Mouse (Mus musculus) skeletal muscle tissue, adult 2 months (tissue): ENCODE results near the gene Dimt1.
"Not testable (repeated sequence)": the region's sequence is repeated elsewhere in the genome, so short reads cannot be mapped to it uniquely, and the experiment has no call there.

Experiments used
- DNase-seq: peaks from one replicate; pipeline ENCODE4 v3.0.0-alpha.2; 2012; ENCODE audit warnings: low read depth, low spot score

Dimt1 gene

GRCm38 (mm10) chr13:106946594-106947540 lies at the start of gene Dimt1:
Gene Dimt1 (plus strand): TSS chr13:106947127.
- peak; percentile 87 for DNase-seq

GRCm38 (mm10) chr13:106904637-106905036 lies 42.3 kb upstream of the Dimt1 start:
- no peak for DNase-seq

DNA sequence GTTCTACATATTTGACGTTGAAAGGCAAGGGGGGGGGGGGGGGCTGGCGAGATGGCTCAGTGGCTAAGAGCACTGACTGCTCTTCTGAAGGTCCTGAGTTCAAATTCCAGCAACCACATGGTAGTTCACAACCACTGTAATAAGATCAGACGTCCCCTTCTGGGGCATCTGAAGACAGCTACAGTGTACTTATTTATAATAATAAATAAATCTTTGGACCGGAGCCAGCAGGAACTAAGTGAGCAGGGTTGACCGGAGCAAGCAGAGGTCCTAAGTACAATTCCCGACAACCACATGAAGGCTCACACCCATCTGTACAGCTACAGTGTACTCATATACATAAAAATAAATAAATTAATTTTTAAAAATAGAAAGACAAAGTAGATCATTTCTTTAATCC lies 41.8 kb upstream of the Dimt1 start:
- not testable (repeated sequence) for DNase-seq

DNA sequence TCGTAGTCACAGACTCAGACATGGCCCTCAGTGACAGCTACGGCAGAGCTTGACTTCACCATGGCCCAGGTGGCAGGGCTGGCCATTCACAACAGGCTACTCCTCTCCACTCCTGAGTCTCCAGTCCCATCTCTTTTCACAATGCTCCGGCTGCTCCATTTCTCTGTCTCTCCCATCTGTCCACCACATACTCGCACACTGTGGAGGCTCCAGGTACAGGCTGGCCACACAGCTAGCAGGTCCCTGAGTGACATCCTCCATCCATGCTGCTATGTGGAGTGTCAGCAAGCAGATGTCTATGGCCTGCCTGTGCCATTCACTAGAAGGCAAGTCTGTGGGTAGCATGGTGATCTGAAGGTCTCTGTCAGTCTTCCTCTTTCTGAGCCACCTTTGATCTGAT lies 39.7 kb upstream of the Dimt1 start:
- DNase-seq: no peak

DNA sequence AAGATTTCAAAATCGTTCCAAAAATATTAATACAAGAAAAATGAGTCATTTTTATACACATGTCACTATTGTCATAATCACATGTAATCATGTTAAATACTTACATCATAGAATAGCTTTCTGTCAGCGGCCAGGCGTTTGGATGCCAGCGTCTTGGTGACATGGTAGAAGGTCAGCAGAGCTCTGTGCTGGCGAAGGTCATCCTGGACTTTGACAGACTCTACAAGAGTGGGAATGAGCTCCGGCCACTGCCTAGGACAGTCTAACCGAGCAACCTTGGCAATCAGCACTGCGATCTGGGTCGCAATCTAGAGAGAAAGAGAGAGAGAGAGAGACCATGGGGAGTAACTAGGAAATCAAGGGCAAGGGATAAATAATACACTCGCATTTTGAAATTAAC lies 36.8 kb upstream of the Dimt1 start:
- DNase-seq: no peak

DNA sequence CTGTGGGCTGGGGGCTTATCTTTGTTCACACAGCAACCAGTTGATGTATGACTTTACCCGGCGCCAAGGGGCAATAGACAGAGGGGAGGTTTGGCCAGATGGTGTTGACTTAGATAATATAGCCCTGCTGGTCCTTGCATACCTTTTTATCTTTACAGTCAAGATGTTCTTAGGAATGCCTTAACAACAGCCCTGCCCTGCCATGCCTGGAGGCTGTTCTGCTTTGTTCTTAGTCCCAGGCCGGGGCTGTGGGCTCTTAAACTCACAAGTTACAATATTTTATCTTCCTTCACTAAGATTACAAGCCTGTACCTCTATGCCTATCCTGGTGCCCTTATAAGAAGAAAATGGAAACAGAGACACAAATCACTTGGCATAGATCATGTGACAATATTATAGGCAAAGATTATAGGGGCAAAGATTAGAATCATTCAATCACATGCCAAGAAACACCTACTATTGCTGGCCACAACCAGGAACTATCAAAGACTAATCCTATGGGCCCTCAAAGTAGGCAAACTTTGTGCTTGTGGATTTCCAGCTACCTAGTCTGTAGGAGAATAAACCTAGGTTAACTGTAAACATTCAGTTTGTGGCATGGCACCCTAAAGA lies 33.7 kb upstream of the Dimt1 start:
- DNase-seq: no peak

DNA sequence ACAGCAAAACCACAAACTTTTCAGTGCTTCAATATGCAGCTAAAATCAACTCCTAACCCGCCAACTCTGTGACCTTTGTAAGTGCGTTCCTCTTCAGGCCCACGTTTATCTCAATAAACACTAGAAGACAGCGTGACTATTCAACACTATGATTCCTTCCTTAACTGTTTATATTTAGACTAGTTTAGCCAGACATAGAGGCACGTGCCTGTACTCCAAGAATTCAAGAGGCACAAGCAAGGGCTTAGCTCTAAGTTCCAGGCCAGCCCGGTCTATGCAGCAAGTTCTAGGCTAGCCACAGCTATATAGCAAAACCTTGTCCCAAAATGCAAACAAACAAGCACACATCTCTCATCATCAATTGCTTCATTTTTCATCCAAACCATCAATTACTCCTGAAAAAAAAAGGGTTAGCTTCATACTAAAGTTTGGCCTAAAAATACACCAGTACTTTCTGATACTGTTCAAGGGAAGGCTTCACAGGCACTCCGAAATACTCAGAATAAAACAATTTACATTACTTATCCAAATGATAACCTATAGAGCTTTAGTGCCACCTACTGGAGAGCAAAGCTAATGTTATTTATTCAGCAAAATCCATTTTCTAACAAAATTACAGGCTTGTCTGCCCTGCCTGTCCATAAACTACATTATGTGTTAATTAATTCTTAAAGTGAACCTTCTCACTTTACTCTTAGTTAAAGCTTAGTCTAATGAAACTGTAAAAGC lies 28.4 kb upstream of the Dimt1 start:
- no peak for DNase-seq

DNA sequence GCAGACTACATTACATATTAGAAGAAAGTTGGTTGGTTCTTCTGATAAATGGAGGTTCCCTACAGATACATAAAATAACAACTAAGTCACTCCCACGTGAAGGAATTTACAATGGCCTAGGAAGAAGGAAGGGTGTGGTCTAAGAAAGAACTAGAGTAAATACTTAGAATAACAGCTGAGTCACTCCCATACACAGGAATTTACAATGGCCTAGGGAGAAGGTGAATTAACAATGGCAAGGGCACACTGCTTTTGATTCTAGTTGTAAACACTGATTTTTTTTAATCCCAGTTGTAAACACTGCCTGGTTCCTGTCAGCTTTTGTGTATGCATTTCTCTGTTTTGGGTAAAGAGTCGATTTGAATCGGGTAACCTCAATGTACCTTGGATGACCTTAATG lies 21.0 kb upstream of the Dimt1 start:
- DNase-seq: not testable (repeated sequence)

GRCm38 (mm10) chr13:106928296-106928695 lies 18.6 kb upstream of the Dimt1 start:
- no peak for DNase-seq

DNA sequence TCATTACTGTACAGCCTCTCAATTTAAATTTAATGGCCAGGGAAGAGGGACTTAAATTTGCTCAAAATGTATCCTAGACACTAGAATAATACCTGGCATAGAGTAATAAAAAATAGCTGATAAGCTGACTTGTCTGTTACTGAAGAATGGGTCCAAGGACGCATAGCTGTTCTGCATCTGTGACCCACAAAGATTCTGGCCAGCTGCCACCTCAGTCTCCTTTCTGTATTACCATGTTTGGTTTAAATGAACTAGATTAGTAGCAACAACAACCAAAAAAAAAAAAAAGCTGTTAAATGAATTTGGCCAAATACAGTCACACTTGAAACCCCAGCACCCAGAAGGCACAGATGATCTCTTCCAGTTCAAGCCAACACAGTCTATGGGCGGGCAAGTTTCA lies 17.7 kb upstream of the Dimt1 start:
- no peak for DNase-seq

GRCm38 (mm10) chr13:106935871-106936255 lies 11.1 kb upstream of the Dimt1 start:
- no peak for DNase-seq

- DNase-seq: peak; percentile 89
These were observed 10.4 kb upstream of the Dimt1 start, which contains the start of gene Ipo11 for GRCm38 (mm10) chr13:106936256-106937137. Gene Ipo11 (minus strand): TSS chr13:106936958.

DNA sequence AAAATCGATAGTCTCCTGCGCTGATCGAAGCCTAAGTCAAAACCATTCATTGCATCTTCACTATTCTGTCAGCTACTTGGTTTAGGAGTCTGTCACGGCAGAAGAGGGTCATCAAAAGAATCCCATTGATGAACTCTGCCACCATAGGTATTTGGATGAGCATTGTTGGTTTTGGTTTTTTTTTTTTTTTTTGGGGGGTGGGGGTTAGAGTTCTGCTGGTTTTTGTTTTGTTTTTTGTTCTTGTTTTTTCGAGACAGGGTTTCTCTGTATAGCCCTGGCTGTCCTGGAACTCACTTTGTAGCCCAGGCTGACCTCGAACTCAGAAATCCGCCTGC lies 9.8 kb upstream of the Dimt1 start:
- no peak for DNase-seq

DNA sequence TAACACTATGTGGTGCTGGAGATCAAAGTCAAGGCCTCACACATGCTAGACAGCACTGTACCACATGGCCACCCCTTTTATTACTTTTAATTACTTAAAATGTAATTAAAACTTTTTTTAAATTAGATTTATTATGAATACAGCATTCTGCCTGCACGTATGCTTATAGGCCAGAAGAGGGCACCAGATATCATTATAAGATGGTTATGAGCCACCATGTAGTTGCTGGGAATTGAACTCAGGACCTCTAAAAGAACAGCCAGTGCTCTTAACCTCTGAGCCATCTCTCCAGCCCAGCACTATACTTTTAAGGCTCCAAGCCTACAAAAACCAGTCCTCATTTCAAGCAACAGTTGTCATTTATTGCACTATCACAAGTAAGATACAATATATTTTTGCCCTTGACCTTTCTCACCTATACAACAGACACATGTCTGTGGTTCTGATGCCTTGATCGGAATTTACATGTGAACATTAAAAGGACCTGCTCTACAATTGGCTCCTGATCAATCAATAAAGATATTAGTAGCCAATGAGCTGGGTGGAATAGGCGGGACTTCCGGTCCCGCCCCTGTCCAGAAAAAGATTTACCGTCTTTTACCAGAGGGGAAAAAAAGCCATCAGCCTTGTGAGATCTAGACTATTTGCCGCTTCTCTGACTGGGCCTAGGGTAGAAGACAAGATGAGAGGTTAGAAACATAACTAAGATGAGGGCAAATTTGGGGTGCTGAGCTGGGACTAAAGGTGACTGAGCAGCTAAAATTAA lies 5.5 kb upstream of the Dimt1 start:
- DNase-seq: no peak

- DNase-seq: no peak
These were observed 4.2 kb upstream of the Dimt1 start for GRCm38 (mm10) chr13:106942721-106943120.

DNA sequence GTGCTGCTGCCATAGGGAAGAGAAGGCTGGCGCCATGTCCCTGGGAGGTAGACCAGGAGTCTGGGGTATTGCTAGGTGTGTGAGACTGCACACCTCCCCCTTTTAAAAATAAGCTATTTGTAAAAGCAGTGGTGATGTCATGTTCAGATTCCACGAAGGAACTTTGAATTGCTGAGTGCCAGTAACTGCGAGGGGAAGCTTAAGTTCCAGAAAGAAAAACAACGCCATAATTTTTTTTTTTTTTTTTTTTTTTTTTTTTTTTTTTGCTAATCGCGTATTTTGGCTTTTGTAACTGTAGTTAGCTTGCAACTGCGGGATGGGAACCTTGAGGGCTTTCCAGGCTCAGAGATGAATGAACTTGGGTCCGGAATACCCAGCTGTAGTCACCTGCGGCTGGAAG lies 1.4 kb upstream of the Dimt1 start:
- DNase-seq: no peak

DNA sequence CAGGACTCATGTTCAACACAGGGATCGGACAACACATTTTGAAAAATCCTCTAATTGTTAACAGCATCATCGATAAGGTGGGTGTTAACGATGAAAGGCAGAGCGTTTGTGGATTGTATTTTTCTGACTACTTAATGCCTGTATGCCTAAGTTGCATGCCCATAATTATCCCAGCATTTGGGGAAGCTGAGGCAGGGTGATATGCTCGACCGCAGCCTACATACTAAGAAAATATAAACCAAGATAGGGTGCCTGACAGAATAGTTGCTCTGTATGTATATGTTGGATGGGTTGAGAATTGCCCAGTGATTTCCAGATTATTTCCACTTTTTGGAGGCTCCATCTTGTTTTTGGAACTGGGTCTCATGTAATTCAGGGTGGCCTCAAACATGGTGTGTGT lies 656 bp downstream of the Dimt1 start:
- no peak for DNase-seq

DNA sequence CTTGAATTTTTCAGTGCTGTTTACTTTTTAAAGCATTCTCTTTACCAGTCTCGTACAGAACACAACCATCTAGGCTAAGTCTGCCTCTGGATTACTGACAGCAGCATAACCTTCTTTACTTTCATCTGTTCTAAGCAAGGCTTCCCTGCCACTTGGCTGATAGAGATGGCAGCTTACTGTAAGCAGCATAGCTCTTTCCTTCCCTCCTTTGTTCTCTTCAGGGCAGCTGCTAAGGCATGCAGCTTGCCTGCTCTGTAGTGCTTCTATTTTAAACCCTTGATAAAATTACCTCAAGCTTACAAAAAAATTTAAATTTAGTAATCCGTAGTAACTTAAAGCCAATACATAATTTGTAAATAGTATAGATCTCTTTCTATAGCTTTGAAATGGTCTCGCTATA lies 8.0 kb downstream of the Dimt1 start:
- no peak for DNase-seq

DNA sequence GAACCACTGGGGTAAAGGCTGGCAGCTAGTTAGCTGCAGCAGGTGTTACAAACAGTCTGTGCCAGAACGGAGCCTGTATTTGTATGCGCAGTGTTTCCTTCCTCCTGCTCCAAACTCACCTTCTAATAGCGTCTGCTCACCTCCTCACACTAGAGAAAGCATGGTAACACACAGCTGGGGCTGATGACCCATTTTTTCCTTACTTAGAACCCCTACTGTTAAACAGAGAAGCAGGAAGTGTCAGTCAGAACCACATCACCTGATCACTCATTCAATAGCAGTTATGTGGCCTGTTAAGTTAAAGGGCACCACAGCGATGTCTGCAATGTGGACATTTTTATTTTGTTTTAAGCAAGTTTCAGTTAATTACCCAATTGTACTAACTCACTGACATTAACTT lies 10.6 kb downstream of the Dimt1 start:
- no peak for DNase-seq

DNA sequence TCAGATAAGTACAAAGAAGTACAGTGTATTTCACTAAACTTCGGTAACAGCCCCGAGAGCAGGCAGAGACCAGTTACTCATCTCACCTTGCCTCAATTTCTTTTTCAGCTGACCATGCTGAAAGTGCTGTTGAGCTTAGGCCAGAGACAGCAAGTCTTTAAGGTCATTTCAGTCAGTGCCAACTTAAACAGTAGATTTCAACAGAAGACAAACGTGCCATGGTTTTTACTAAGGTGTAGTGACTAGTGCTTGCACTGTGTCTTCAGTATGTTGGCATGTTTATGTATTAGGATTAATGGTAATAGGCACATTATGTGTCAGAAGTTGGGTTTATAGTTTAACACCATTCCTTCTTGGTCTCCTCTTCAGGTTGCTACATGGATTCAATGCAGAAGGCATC lies 11.4 kb downstream of the Dimt1 start:
- no peak for DNase-seq

DNA sequence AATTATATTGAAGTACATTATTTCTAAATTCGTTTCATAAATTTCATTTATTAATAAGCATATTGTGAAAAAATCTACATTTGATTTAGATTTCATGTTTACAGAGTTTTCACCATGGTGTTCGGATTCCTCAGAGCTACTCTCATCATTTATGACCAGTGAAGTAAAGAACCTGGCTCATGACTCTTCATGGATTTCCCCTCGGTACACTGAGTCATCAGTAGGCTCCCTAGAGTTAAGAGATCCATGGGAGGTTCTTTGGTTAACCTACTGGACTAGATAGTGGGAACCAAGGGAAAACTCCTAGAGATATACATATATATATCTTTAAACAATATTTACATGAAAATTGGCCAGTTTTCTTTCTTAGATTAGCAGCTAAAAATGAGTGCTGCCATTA lies 13.6 kb downstream of the Dimt1 start:
- no peak for DNase-seq
